Mouse (Mus musculus) kidney, embryonic 15.5 days (tissue): ENCODE results near the gene Pitpnm1. TPM values are rescaled to one million over a fixed set of nuclear protein-coding genes. Genes with fewer than 3 reads are reported as not detected.
A peak's percentile ranks its signal among the peaks of the same experiment; 100 is the strongest.
"Not testable (repeated sequence)": the region's sequence is repeated elsewhere in the genome, so short reads cannot be mapped to it uniquely, and the experiment has no call there.

ENCODE experiments used
- ATAC-seq: fragments of 200-750 bp; cut with Nextera tagmentation; replicated peaks from 2 replicates; pipeline ENCODE4 v1.8.0; 2017; ENCODE audit warnings: moderate TSS enrichment; ENCODE audit not compliant: low FRiP score
- H3K27ac ChIP-seq: fragments of 300-500 bp; sonication (generic); 2 replicates; pipeline ENCODE4 v1.5.1; 2015; ENCODE audit warnings: mild to moderate bottlenecking, inconsistent platforms
- H3K27me3 ChIP-seq: fragments of 300-500 bp; sonication (generic); 2 replicates; pipeline ENCODE4 v1.6.1; 2015; ENCODE audit warnings: inconsistent platforms
- H3K36me3 ChIP-seq: fragments of 300-500 bp; sonication (generic); 2 replicates; pipeline ENCODE4 v1.6.1; 2015; ENCODE audit warnings: inconsistent platforms
- H3K4me1 ChIP-seq: fragments of 300-500 bp; sonication (generic); 2 replicates; pipeline ENCODE4 v1.6.1; 2015; ENCODE audit warnings: inconsistent platforms
- H3K4me2 ChIP-seq: fragments of 300-500 bp; sonication (generic); 2 replicates; pipeline ENCODE4 v1.6.1; 2015; ENCODE audit warnings: moderate library complexity, mild to moderate bottlenecking, inconsistent platforms
- H3K4me3 ChIP-seq: fragments of 300-500 bp; sonication (generic); replicated peaks from 2 replicates; pipeline ENCODE4 v1.5.1; 2015; ENCODE audit warnings: mild to moderate bottlenecking, inconsistent platforms
- H3K9ac ChIP-seq: fragments of 300-500 bp; sonication (generic); 2 replicates; pipeline ENCODE4 v1.6.1; 2015; ENCODE audit warnings: mild to moderate bottlenecking, inconsistent platforms
- H3K9me3 ChIP-seq: fragments of 300-500 bp; sonication (generic); replicated peaks from 2 replicates; pipeline ENCODE4 v1.6.1; 2016; ENCODE audit warnings: inconsistent platforms
- WGBS: fragments of 180-500 bp; shearing (Covaris S2); methylation state at CpG from one replicate; pipeline ENCODE4 v1.1.7; 2015; ENCODE audit warnings: mixed read lengths; 5-methylcytosine and 5-hydroxymethylcytosine counted together
- polyA plus RNA-seq: library from polyadenylated mRNA; unstranded; fragments of >200 nt; fragmentation: Nextera tagmentation; extraction: Ambion mirVana; gene quantifications from 2 replicates; pipeline ENCODE4 v1.2.1, GENCODE M21; 2015

Pitpnm1 gene
- polyA plus RNA-seq, 1 experiment from 2014 or later = 15.8 TPM

DNA sequence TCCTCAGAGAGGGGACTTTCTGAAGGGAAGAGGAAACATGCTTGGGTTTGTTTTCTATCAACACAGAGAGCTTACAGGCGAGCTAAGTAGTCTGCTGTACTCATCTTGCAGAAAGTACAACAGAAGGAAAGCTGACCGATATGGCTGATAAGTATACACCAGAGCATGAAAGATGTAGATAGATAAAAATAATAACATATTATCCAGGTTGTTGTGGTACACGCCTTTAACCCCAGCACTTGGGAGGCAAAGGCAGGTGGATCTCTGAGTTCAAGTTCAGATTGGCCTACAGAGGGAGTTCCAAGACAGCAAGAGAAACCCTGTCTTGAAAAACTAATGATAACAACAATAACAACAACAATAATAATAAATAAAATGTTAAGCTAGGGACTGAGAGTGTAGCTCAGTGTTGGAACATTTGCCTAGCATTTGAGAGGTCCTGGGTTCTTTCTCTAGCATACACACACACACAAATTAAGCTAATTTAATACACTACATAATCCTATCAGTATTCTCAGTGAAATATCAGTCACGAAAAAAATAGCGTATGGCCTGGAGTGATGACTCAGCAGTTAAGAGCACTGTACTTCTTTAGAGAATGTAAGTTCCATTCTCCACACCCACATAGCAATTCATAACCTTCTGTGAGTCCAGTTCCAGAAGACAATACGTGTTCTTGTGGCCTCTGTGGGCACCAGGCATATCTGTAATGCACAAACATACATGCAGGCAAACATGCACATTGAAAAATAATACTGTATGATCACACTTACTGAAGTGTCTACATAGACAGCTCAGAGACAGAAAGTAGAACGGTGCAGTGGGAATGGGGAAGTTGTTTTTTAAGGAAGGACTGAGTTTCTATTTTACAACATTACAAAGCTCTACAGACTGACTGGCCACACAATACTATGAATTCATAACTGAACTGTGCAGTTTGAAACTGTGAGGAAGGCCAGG, 22.9 kb downstream of the Pitpnm1 start:
- Histone ChIP-seq H3K4me1 (peaks cover 40% of the 10 kb centered on the region), H3K9me3 (no peaks in the 10 kb centered on the region), H3K4me3 (no peak overlapping the region), H3K9ac (no peak overlapping the region), H3K36me3 (peaks cover 8% of the 10 kb centered on the region), H3K27ac (no peak overlapping the region), H3K4me2 (no peak overlapping the region), H3K27me3 (no peaks in the 10 kb centered on the region)
- ATAC-seq = no peak
- 84% methylated on average over 7 of the region's 7 CpGs for WGBS

GRCm38 (mm10) chr19:4124432-4124831, 24.6 kb downstream of the Pitpnm1 start:
- Histone ChIP-seq H3K9me3 (no peaks in the 10 kb centered on the region), H3K4me1 (peaks cover 41% of the 10 kb centered on the region), H3K4me3 (no peak overlapping the region), H3K9ac (no peak overlapping the region), H3K27me3 (no peaks in the 10 kb centered on the region), H3K36me3 (peaks cover 18% of the 10 kb centered on the region), H3K4me2 (no peak overlapping the region), H3K27ac (no peak overlapping the region)
- WGBS = 76% methylated on average over 4 of the region's 4 CpGs
- ATAC-seq = no peak

DNA sequence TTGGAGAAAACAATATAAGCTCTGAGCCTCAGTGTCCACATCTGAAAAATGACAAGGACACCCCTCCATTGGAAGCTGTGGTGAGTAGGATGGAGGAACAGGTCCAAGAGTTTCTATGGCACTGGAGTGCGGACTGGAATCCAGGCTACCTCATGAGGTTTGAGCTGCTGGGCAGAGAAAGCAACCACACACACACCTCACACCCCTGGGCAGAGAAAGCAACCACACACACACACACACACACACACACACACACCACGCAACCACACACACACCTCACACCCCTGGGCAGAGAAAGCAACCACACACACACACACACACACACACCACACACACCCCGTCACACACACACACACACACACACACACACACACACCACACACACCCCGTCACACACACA, 25.5 kb downstream of the Pitpnm1 start:
- H3K9me3 ChIP-seq, H3K27me3 ChIP-seq: not testable (repeated sequence)
- peak overlapping the region; percentile 84 for H3K4me2 ChIP-seq
- peaks cover 38% of the 10 kb centered on the region for H3K4me1 ChIP-seq
- peak overlapping the region; percentile 91 for H3K4me3 ChIP-seq
- H3K36me3 ChIP-seq = peaks cover 26% of the 10 kb centered on the region
- ATAC-seq = peak; percentile 43
- H3K27ac ChIP-seq = peak overlapping the region; percentile 37; the same call in 1 of the 2 replicates
- 7% methylated on average over 4 of the region's 4 CpGs for WGBS
- peak overlapping the region; percentile 39; the same call in 1 of the 2 replicates for H3K9ac ChIP-seq

DNA sequence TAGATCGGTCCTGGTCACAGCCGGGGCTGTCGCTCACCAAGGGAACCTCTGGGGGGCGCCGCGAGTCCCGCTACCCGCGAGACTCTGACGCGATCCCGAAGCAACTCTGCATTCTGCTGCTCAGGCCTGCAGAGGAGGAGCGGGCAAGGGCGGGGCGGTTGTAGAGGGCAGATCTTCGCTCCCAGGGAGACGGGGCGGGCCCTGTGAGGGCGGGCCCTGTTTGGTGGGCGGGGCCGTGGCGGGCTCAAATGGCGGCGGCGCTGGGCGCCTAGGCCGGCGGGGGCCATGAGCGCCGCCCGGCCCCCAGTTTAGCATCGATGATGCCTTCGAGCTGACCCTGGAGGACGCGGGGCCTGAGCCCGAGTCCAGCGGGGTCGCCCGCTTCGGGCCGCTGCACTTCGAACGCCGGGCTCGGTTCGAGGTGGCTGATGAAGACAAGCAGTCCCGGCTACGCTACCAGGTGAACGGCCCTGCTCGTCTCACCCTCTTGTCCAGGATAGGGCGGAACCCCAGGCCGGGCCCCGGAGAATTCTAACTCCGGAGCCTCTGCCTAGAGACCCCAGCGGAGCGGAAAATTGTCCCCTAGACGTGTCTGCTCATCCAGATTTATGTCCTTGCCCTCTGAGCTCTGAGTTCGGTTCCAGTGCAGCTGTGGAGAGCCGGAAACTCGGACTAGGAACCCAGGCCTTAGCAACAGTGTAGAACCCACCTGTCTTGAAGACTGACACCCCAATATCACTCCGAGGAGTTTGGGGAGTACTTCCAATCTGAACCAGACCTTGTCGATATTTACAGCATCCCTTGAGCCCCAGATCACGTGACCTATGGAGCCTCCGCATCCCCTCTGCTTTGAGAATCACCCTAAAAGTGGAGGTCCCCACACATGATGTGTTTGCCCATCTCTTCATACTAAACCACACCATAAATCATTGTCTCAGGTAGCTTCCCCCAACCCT, 26.2 kb downstream of the Pitpnm1 start, which contains the start of gene Aip:
Aip (minus strand) TSS at position 118 of the 956 bp plus-strand sequence.
- under 1% methylated on average over 56 of the region's 64 CpGs for WGBS
- Histone ChIP-seq H3K4me3 (peak within 1 kb of the TSS; percentile 91), H3K9ac (peak within 1 kb of the TSS; percentile 85), H3K4me1 (peaks cover 31% of the 10 kb centered on the region), H3K9me3 (no peaks in the 10 kb centered on the region), H3K27me3 (no peaks in the 10 kb centered on the region), H3K27ac (peak within 1 kb of the TSS; percentile 74), H3K36me3 (peaks cover 27% of the 10 kb centered on the region), H3K4me2 (peak within 1 kb of the TSS; percentile 84)
- ATAC-seq = peak; percentile 95

GRCm38 (mm10) chr19:4126759-4127495, 27.1 kb downstream of the Pitpnm1 start:
- H3K27ac ChIP-seq = peak overlapping the region; percentile 74; the same call in 1 of the 2 replicates
- peaks cover 36% of the 10 kb centered on the region for H3K36me3 ChIP-seq
- peak overlapping the region; percentile 85 for H3K9ac ChIP-seq
- 43% methylated on average over 7 of the region's 7 CpGs for WGBS
- peak overlapping the region; percentile 91 for H3K4me3 ChIP-seq
- no peak for ATAC-seq
- H3K4me1 ChIP-seq = peaks cover 25% of the 10 kb centered on the region
- H3K9me3 ChIP-seq = no peaks in the 10 kb centered on the region
- no peaks in the 10 kb centered on the region for H3K27me3 ChIP-seq
- peak overlapping the region; percentile 84 for H3K4me2 ChIP-seq

DNA sequence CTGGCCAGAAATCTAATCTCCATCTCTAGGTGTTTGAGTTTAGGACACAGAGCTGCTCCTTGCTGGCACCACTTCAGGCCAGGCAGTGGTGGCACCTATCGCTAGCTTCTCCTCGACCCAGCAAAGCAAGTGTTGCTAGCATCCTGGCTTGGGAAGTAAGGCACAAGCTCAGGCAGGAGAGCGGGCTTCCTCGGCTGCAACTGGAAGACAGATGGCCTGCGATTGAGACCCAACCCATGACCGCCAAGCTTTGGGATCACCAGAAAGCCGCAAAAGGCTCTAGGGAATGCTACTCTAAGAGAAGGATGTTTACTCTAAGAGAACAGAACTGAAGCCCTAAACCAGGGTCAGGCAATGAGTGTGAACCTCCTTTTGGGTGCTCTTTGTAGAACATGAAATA, 29.7 kb downstream of the Pitpnm1 start:
- Histone ChIP-seq H3K36me3 (peaks cover 51% of the 10 kb centered on the region), H3K4me1 (peaks cover 23% of the 10 kb centered on the region), H3K27me3 (no peaks in the 10 kb centered on the region), H3K9ac (no peak overlapping the region), H3K9me3 (no peaks in the 10 kb centered on the region), H3K4me3 (no peak overlapping the region), H3K27ac (no peak overlapping the region), H3K4me2 (no peak overlapping the region)
- no peak for ATAC-seq
- 94% methylated on average over 7 of the region's 7 CpGs for WGBS

DNA sequence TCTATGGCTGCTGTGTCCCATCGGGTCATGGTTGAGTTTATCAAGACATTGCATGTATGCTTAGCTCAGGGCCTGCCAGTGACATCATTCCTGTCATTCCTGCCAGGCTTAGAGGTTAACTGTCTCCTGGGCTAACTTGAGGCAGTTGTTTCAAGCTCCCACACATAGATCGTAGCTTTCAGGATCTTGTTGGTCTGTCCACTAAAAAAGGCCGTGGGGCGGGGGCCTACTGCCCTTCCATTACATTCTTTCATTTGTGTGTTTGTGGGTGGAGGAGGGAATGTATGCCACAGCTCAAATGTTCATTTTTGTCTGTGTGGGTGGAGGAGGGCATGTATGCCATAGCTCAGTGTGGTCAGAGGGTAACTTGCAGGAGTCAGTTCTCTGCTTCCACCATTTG, 30.3 kb downstream of the Pitpnm1 start:
- 85% methylated on average over 4 of the region's 4 CpGs for WGBS

GRCm38 (mm10) chr19:4131075-4131474, 31.3 kb downstream of the Pitpnm1 start:
- Histone ChIP-seq H3K9ac (0 out of 2 replicates have a peak overlapping the region, but pooled peaks have one; percentile 23), H3K27me3 (no peaks in the 10 kb centered on the region), H3K4me2 (no peak overlapping the region), H3K4me3 (no peak overlapping the region), H3K27ac (no peak overlapping the region), H3K9me3 (no peaks in the 10 kb centered on the region), H3K4me1 (peaks cover 16% of the 10 kb centered on the region), H3K36me3 (peaks cover 51% of the 10 kb centered on the region)
- WGBS = 95% methylated on average over 5 of the region's 5 CpGs
- no peak for ATAC-seq

More for the DNA sequence above, 30.3 kb downstream of the Pitpnm1 start:
- no peak for ATAC-seq
- no peak overlapping the region for H3K27ac ChIP-seq
- H3K9ac ChIP-seq = no peak overlapping the region
- no peak overlapping the region for H3K4me2 ChIP-seq
- no peak overlapping the region for H3K4me3 ChIP-seq
- H3K9me3 ChIP-seq = no peaks in the 10 kb centered on the region
- no peaks in the 10 kb centered on the region for H3K27me3 ChIP-seq
- peaks cover 18% of the 10 kb centered on the region for H3K4me1 ChIP-seq
- peaks cover 51% of the 10 kb centered on the region for H3K36me3 ChIP-seq

DNA sequence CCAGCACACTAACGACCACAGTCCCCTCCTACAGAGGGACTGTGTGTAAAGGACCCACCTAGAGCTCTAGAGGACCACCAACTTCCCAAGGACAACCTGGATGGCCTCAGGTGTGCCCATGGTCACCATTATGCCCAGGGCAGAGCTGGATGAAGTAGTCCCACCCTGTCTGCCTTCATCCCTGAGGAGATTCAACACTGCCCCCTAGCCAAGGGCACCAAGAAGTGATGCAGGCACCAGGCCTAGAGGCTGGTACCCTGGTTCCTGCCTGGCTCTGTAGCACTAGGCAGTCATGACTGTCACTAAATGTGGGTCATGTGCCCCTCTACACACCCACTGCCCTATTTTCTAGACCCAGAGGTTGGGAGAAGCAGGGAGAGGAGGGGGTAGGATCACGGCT, 32.0 kb downstream of the Pitpnm1 start:
- Histone ChIP-seq H3K4me2 (no peak overlapping the region), H3K4me3 (no peak overlapping the region), H3K27ac (no peak overlapping the region), H3K9ac (no peak overlapping the region), H3K36me3 (peaks cover 51% of the 10 kb centered on the region), H3K27me3 (no peaks in the 10 kb centered on the region), H3K9me3 (no peaks in the 10 kb centered on the region), H3K4me1 (peaks cover 10% of the 10 kb centered on the region)
- 79% methylated on average over 2 of the region's 2 CpGs for WGBS
- no peak for ATAC-seq

- ATAC-seq = no peak
- 89% methylated on average over 4 of the region's 4 CpGs for WGBS
Observed at GRCm38 (mm10) chr19:4134354-4134753, 34.6 kb downstream of the Pitpnm1 start.

GRCm38 (mm10) chr19:4135229-4135962, 35.6 kb downstream of the Pitpnm1 start:
- H3K27ac ChIP-seq, H3K4me1 ChIP-seq, H3K9ac ChIP-seq, H3K4me2 ChIP-seq, H3K27me3 ChIP-seq, ATAC-seq, H3K9me3 ChIP-seq, H3K4me3 ChIP-seq: not testable (repeated sequence)
- H3K36me3 ChIP-seq = peaks cover 26% of the 10 kb centered on the region
- WGBS = 78% methylated on average over 6 of the region's 6 CpGs

More at GRCm38 (mm10) chr19:4134354-4134753, 34.6 kb downstream of the Pitpnm1 start:
- no peak overlapping the region for H3K4me2 ChIP-seq
- peaks cover 34% of the 10 kb centered on the region for H3K36me3 ChIP-seq
- no peaks in the 10 kb centered on the region for H3K27me3 ChIP-seq
- no peak overlapping the region for H3K9ac ChIP-seq
- no peaks in the 10 kb centered on the region for H3K9me3 ChIP-seq
- H3K4me1 ChIP-seq = no peaks in the 10 kb centered on the region
- H3K27ac ChIP-seq = no peak overlapping the region
- H3K4me3 ChIP-seq = no peak overlapping the region
